Mouse (Mus musculus): ENCODE data around the gene Vps50.
A peak's percentile ranks its signal among the peaks of the same experiment; 100 is the strongest.
"Not testable (repeated sequence)": the region's sequence is repeated elsewhere in the genome, so short reads cannot be mapped to it uniquely, and the experiment has no call there.

Gene Vps50

DNA sequence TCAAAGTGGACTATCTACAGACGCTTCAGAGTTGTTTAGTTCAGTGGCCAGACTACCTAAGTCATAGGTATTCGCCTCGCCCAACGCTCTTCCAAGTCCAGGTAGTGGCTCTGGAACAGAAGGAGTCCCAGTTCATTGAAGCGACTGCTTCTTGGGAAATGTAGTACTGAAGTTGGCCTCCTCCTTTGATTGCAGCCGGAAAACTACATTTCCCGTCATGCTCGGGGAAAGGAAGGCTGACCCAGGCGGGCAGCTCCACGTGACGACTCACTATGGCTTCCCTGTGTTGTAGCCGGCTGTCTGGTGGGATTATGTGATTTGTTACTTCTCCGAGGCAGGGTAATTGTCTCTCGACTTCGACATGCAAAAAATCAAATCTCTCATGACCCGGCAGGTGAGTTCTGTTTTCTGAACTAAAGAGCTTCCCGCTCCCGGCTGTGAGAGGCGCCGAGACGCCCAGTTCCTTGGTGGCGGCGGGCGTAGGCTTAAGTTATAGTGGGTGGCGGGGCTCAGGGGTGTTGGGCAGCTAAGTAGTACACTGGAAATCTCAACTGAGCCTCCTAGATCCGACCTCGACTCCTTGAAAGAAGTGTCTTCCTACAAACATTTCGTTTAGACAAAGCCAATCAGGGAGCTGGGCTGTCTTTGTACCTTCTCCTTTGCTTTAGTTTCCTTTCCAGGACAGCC, at the start of gene Vps50, which contains the start of gene Hepacam2:
Gene Vps50 (plus strand): TSS at position 221 of the 687 bp plus-strand sequence.
Gene Hepacam2 (minus strand): TSS at position 137 of the 687 bp plus-strand sequence.
- DNase-seq (ENCODE audit: low spot score in 2 of 2): peak; percentile 66 to 80

DNA sequence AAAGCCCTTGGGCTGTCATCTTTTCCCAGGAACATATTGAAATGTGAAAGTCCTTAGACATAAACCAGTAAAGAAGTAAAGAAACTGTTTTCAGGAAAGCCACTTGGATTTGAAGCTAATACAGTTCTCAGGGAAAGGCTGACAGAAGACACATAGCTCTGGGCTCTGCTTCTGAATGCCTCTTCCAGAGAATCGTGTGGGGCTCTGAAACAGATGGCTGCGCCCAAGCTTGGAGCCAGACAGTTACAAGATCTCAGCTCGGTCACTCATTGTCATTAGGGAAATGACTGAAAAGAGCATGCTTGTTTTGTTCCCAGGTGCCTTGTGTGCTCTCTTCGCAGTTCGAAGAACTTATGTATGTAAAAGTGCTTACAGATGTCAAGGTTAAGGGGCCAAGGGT, 43.8 kb upstream of the Vps50 start:
- no peak for DNase-seq (ENCODE audit: low spot score in 2 of 2)

DNA sequence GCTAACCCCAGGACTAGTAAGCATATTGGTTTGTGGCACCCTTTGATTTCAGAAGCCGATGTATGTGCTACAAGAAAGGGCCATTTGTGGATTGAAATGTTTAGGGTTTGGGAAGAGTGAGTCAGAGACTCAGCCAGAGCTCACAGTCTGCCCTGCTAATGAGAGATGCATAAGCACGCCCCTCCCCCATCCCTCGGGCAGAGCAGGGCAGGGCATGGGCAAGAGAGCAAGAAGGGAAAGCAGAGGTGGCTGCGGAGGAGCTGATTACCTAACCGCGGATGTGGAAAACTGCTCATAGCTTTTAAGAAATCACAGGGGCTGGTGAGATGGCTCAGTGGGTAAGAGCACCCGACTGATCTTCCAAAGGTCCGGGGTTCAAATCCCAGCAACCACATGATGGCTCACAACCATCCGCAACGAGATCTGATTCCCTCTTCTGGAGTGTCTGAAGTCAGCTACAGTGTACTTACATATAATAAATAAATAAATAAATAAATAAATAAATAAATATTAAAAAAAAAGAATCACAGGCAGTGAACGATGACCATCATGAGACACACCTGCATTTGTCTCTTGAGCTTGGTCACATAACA, 42.1 kb upstream of the Vps50 start:
- DNase-seq (ENCODE audit: low spot score in 2 of 2): peak in 1 of 2 experiments; percentile 16

- no peak for DNase-seq (ENCODE audit: low spot score in 2 of 2)
These were observed 35.2 kb upstream of the Vps50 start for GRCm38 (mm10) chr6:3463026-3463425.

DNA sequence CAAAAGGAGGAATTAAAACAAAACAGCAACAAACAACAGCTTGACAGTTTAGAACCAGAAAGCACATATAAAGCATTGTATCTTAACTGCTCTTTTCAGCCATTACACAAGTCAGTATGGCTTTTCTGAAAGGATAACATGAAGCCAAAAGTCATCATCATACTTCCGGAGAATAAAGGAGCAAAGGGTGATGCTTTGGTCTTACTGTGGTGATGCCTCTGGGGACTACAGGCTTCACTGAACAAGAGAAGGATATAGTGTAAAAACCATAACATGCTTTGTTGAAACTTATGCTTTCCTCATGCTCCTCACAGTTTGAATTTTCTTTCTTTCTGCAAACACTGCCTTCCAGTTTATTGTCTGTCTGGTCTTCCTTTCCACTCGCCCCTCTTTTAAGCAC, 34.6 kb upstream of the Vps50 start:
- DNase-seq (ENCODE audit: low spot score in 2 of 2): no peak

- no peak for DNase-seq (ENCODE audit: low spot score in 2 of 2)
These were observed 29.6 kb upstream of the Vps50 start for GRCm38 (mm10) chr6:3468627-3469026.

DNA sequence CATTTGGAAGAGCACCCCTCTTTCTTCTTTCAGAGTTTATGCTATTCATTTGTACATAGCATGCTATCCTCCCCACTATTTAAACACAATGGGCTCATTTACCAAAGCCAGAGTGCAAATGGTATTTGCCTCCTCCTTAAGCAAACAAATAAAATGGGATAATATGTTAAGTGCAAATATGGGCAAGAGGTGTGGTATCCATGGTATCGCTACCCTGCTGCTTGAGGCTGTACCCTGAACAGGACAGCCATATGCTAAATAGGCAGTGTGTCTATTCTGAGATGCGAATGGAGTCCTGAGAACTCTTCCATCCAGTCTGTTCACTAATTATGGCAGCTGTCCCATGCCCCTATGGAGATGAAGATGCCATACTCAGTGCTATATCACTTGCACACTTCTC, 27.5 kb upstream of the Vps50 start:
- no peak for DNase-seq (ENCODE audit: low spot score in 2 of 2)

DNA sequence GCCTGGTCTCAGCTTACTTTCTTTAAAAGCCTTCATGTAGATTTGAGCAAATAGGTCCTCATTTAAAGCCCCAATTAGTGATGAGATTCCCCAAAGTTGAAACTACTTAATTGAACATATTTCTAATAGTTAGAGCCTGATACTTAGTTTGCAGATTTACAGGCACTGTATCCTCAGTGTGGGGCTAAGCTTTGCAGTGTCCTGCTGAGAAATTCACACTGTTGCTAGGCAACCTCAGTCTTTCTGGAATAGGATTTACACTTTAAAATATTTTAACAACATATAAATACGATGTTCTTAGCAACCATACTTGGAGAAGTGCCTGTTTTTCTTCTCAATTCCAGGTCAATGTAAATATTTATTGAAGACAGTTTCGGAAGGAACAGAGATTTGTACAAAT, 21.9 kb upstream of the Vps50 start:
- no peak for DNase-seq (ENCODE audit: low spot score in 2 of 2)

- no peak for DNase-seq (ENCODE audit: low spot score in 2 of 2)
These were observed 18.3 kb upstream of the Vps50 start for GRCm38 (mm10) chr6:3479853-3480252.

DNA sequence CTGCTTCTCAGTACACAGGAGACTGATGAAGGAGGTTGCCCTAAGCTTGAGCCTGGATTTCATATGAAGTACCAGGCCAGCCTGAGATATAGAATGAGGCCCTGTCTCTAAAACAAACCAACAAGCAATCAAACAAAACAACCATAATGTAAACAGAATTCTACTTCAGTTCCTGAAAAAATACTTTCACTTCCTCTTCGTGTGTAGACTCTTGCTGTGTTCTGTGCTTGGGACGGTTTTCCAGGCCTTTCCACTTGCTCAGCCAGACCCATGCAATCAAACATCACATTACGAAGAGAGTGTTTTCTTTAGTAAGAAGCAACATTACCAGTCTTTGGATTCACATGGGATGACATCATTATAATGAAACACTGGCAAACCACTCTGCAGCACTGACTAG, 16.5 kb upstream of the Vps50 start:
- DNase-seq (ENCODE audit: low spot score in 2 of 2): no peak

- DNase-seq (ENCODE audit: low spot score in 2 of 2): no peak
These were observed 13.0 kb upstream of the Vps50 start for GRCm38 (mm10) chr6:3485133-3485532.

GRCm38 (mm10) chr6:3487355-3487754, 10.8 kb upstream of the Vps50 start:
- no peak for DNase-seq (ENCODE audit: low spot score in 2 of 2)

GRCm38 (mm10) chr6:3494285-3494684, 3.9 kb upstream of the Vps50 start:
- DNase-seq (ENCODE audit: low spot score in 2 of 2): no peak

GRCm38 (mm10) chr6:3496210-3496609, 2.0 kb upstream of the Vps50 start:
- peak in 1 of 2 experiments; percentile 13 for DNase-seq (ENCODE audit: low spot score in 2 of 2)

GRCm38 (mm10) chr6:3500286-3500685, 2.1 kb downstream of the Vps50 start:
- no peak for DNase-seq (ENCODE audit: low spot score in 2 of 2)

DNA sequence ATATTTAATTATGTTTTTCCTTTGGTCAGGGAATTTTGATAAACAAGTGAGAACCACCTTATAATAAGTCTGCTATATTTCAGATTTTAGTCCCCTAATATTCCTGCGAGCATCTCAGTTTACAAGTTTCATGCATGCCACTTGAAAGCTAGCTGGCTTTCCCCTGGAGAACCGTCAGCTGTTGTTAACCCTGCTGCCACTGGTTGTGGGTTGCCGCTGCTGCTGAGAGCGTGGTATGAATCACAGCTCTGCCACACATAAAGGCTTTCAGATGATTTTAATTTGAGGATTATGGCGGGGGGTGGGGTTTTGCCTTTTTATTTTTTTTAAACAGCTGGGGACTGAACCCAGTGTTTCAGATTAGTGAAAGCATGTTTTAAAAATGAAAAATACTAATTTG, 7.1 kb downstream of the Vps50 start:
- DNase-seq (ENCODE audit: low spot score in 2 of 2): no peak

DNA sequence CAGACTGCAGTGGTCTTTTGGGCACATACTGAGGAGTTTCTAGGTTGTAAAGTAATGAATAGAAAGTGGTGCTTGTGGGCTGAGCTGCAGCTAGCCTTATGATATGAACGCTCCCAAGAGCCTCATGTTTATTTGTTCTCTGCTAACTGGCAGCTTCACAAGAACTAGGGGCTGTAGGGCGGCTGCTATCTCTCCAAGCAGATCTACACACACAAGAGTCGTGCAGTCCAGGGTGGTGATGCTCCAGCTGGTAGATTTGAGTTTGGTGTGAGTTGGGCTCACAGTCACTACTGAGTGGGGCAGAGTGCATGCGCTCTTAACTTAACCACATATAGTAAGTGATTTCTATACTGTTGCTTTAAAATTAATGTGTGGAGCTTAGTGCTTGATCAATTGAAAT, 8.9 kb downstream of the Vps50 start:
- DNase-seq (ENCODE audit: low spot score in 2 of 2): no peak

DNA sequence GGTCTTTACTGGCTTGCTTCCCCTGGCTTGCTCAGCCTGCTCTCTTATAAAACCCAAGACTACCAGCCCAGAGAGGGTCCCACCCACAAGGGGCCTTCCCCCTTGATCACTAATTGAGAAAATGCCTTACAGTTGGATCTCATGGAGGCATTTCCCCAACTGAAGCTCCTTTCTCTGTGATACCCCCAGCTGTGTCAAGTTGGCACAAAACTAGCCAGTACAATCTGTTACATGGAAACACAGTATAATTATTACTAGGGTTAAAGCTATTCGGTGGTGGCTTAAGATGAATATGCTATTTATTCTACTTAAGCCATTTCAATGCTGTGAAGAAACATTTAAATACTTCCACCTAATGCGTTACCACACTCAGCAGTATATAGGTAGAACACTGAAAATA, 10.0 kb downstream of the Vps50 start:
- DNase-seq (ENCODE audit: low spot score in 2 of 2): not testable (repeated sequence)

- no peak for DNase-seq (ENCODE audit: low spot score in 2 of 2)
These were observed 11.6 kb downstream of the Vps50 start for GRCm38 (mm10) chr6:3509782-3510181.

DNA sequence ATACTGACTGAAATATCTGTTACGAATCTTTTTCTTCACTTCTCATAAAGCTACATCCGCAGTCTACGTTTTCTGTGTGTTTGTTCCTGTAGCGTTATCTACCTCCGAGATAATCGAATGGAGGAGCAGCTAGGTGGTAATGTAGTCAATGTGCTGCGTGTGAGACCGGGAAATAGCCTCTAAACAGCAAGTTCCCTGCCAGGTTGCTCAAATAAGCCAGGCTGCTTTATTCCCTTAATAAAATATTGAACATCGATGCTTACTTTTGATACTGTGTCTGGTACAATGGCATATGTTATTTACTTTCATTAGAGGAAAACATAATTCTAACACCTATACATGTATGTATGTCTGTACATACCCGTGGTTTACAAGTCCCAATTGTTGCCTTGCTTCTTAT, 12.9 kb downstream of the Vps50 start:
- DNase-seq (ENCODE audit: low spot score in 2 of 2): no peak

- DNase-seq (ENCODE audit: low spot score in 2 of 2): peak in 1 of 2 experiments; percentile 18
These were observed 13.4 kb downstream of the Vps50 start for GRCm38 (mm10) chr6:3511612-3512011.

DNA sequence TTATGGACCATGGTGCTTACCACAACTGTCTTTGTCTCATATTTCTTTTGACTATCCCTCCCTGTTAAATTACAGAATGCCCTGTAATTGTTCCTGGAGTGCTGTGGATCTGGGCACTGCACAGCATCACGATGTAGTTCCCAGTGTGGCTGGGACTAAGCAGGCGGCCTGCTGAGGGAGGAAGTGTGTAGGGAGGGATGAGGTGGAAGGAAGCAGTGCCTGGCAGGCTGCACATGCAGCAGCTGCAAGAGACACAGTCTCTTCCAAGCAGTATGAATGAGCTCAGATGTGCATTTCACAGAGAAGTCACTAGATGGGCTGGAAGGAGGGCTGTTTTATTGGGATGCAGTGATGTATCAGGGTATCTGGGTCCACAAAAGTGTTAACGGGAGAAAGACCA, 14.4 kb downstream of the Vps50 start:
- peak in 1 of 2 experiments; percentile 32 for DNase-seq (ENCODE audit: low spot score in 2 of 2)

DNA sequence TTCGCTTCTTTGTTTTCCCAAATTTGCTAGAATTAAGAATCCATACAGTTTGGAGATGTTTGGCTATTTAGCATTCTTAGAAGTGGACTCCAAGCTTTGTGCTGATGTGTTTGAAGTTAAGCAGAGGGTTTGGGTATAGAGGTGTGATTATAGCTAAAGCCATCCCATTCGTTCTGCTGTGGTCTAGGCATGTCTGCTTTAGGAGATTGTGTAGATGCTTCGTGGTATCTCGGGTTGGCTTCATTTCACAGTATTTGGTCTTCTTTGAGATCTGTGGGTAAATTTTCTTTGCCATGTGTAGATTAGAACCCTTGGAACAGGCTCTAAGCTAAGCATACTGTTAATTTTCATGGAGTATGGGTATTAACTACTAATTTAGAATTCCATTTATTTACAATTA, 30.0 kb downstream of the Vps50 start:
- no peak for DNase-seq (ENCODE audit: low spot score in 2 of 2)

DNA sequence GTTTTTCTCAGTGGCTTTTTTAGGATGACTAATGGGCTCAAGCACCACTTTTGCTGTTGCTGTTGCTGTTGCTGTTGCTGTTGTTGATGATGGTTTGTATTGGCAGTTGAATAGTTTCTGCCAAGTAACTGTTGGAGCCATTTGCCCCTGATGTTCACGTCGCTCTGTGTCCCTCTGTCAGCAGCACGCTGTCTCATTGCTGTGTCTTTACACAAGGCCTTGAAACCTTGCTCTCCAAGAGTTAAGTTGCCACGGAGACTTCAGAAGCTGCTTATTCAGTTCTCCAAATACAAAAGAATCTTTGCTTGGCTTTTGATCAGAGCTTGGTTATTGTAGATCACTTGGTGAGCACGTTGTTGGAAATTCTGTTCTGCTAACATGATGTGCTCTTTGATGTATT, 33.3 kb downstream of the Vps50 start:
- DNase-seq (ENCODE audit: low spot score in 2 of 2): no peak

Data from cerebellum, postnatal 4 days (tissue).